Mouse (Mus musculus) gastrocnemius, adult 18-20 months (tissue): ENCODE data around the gene Slc7a5. TPM values are rescaled to one million over a fixed set of nuclear protein-coding genes. Genes with fewer than 3 reads are reported as not detected.

Experiments
- DNase-seq: peaks from one replicate; pipeline ENCODE4 v3.0.0; 2021; ENCODE audit warnings: low spot score
- long read RNA-seq, 2 experiments: library from polyadenylated mRNA; stranded (forward); transcript quantifications; one replicate each; pipeline ENCODE4 v2.0.0; 2021
- total RNA-seq, 2 experiments: library from RNA; stranded (reverse); gene quantifications; 2 replicates each; pipeline ENCODE4 v1.2.3; 2021

The Slc7a5 gene
- total RNA-seq, result 1 to 10 TPM; 1.0 to 1.4 TPM
- long read RNA-seq, experiment 1, result 0 reads
- long read RNA-seq, experiment 2, partial matches to known transcripts, result 0 of 2 reads
- long read RNA-seq, experiment 2, other reads (novel, unspliced or antisense), result 0 of 2 reads

DNA sequence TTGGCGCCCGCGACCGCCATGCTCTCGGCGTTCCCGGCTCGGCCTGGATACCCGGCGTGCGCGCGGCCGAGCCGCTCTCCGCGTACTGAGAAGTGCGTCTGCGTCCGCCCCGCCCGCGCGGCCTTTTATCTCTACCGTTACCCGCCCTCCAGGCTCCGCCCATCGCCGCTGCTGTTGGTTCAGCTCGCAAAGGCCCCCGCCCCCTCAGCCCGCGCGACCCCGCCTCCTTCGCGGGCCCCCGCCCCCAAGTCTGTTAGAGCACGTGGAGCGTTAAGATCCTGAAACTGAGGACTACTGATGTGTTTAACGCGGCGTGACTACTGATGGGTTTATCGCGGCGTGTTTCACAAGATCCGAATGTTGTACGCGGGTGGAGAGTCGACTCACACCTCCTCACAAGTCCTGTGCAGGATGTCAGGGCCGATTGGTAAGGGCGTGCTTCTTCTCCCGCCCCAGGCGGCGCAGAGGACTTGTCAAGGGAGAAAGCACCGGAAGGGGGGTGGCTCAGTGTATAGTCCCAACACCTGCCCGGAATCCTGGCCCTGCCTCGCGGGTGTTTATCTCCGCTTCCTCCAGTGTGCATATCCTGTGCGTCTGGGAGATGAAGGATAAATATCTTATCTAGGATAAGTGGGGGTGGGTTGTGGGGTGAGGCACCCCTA is at the start of gene Slc7a5:
Gene Slc7a5 (minus strand): TSS at position 108 of the 662 bp plus-strand sequence.
- DNase-seq, result peak; percentile 96

GRCm38 (mm10) chr8:121955825-121956500 is 48.5 kb upstream of the Slc7a5 start:
- DNase-seq, result peak; percentile 56

- DNase-seq, result no peak
These were observed 47.6 kb upstream of the Slc7a5 start for GRCm38 (mm10) chr8:121954981-121955555.

- DNase-seq, result no peak
These were observed 46.5 kb upstream of the Slc7a5 start for GRCm38 (mm10) chr8:121953821-121954545.

GRCm38 (mm10) chr8:121952800-121953199 is 45.3 kb upstream of the Slc7a5 start:
- DNase-seq, result no peak

DNA sequence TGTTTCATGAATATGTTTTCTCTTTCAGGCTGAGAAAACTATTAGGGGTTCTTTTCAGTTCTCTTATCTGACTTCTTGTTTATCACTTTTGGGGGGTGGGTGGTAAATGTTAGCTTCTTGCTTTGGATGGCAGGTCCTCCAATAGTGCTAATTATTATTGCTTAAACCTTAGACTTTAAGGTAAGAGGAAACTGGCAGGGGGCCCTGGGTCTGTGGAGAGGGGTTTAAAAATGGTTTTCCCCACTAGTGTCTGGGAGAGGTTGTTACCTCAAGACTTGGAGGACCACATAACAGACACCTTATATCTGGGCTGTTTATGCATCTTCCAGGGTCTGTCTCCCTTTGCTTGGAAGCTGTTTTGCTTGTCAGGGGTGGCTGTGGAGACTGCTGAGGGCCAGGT is 44.6 kb upstream of the Slc7a5 start:
- no peak for DNase-seq

- DNase-seq, result no peak
These were observed 44.1 kb upstream of the Slc7a5 start for GRCm38 (mm10) chr8:121951656-121952009.

DNA sequence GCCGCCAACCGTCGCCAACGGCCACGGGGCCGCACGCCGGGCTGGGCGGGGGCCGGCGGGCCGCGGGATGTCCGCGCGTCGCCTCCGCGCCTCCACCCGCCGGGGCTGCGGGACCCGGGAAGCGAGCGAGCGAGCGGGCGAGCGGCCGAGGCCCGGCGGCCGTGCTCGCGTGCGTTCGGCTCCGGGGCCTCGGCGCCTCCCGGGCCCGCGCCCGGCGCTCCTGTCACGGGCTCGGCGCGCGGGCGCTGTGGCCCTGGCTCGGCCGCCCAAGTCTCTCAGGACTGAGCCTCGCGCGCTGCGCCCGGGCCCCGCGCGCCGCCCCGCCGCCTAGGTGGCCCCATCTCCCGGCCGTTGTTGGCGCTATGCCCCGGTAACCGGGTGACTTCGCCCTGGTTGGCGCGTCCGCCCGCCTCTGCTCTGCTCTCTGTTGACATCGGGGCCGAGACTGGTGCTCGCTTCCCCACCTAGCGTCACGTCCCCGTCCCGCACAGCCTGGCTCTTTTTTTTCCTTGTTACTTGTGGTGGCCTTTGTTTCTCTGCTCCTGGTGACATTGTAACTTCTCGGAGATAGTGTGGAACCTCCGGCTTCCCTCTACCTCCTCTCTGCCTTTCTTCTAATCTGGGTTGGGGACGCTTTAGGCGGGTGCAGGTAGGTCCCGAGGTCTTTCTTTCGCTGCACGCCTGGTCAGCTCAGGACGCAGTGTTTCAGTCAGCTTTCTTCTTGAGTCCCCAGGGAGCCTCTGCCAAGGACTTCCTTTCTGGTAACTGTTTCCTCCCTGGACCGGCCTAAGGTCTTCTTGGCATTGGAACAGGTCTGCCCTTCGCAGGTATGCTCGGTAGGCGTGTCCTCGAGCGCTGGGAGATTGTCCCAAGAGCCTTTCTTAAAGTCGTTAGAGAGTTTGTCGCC is 43.5 kb upstream of the Slc7a5 start:
- DNase-seq, result peak; percentile 76

- DNase-seq, result peak; percentile 98
These were observed 42.7 kb upstream of the Slc7a5 start for GRCm38 (mm10) chr8:121949941-121950748.

DNA sequence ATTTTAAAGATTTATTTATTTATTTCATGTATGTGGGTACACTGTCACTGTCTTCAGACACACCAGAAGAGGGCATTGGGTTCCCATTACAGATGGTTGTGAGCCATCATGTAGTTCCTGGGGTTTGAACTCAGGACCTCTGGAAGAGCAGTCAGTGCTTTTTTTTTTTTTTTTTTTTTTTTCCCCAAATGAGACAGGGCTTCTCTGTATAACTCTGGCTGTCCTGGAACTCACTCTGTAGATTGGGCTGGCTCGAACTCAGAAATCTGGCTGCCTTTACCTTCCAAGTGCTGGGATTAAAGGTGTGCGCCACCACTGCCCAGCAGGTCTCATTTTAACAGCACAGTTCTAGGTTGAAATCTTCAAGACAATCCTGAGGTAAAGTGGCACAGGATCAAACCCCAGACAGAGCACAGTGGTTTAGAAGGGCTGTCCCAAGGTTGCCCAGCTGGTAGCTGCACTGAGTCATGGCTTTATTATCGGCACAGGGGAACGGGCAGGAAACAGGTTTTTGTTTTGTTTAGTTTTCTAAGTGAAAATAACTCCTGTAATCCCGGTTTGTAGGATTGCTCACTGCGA is 41.8 kb upstream of the Slc7a5 start, which contains the start of gene Banp:
Gene Banp (plus strand): TSS at position 529 of the 579 bp plus-strand sequence.
- no peak for DNase-seq

DNA sequence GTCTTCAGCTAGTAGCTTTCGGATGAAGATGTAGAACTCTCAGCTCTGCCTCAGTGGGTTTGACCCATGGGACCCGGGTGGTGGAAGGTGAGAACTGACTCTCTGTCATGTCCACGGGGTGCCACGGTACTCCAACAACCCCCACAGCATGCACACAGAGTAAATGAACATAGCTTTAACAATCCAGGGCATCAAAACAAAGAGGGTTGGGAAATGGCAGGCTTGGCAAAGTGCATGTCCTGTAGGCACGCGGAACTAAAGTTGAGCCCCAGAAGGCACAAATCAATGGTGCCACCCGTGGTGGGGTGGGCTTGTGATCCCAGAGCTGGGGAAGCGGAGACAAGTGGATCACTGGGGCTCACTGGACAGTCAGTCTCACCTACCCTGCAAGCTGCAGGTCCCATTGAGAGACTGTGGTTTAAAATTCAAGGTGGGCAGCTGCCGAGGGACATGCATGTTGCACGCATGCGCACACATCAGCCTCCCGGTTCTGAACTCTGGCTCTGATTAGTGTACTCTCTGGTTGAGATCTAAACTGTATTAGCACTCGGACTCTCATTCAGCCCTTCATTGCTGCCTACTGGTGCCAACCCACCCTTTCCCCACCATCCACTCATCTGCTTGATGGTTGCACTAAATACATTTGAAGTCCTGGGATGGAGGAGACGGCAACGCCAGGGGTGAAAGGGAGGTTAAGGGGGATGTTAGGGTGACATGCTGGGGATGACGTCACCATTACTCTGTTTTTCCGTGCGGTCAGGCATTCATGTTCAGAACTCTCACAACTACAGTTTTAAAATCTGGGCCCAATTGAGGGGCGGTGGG is 41.0 kb upstream of the Slc7a5 start:
- no peak for DNase-seq

GRCm38 (mm10) chr8:121947753-121948141 is 40.3 kb upstream of the Slc7a5 start:
- peak; percentile 86 for DNase-seq

DNA sequence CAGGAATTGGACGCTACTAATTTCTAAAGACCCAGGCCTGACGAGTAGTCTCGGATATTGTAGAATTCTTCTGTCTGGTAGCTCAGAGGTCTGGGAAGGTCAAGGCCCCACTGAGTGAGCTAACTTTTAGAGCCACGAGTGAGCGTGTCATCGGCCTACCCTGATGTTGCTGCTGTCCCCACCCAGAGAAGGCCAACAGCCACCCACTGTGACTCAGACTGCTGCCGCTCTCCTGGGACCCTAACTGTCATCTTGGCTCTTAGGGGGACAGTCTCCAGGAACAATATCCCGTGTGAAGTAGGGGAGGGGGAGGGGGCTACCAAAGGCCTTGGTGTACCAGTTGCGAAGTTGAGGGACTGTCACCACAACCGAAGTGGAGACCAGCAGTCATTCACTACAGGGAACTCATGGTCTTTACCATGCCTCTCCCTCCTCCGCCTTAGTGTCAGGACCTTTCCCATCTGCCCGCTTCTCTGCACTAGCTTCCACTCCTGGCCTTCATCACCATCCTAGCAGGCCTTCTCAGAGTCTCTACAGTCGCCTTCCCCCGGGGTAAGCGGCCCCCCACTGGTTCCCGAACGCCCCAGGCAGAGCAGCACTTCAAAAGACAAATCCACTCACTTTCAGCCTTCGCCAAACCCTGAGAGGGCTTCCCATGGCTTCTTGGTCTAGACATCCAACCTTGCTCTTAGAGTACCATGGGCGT is 39.7 kb upstream of the Slc7a5 start:
- DNase-seq, result no peak

- no peak for DNase-seq
These were observed 38.9 kb upstream of the Slc7a5 start for GRCm38 (mm10) chr8:121946351-121946750.

DNA sequence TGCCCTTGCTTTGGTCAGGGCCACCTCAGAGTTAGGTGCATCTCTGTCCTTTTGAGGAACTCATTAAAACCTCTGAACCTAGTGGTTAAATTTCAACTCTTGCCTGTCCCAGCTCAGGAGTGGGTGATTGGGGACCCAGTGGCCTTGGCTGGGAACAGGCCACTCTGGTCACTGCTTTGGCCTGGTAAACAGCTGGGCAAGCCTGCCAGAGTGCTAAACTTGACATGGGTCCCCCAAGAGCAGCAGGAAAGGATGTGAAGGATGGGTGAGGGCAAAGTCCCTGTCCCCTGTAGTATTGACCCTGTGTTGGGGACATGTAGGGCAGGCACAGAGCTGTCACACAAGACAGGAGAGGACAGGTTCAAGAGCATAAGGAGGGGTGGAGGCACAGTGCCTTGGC is 37.3 kb upstream of the Slc7a5 start, which contains the start of gene Car5a:
Gene Car5a (minus strand): TSS at position 74 of the 400 bp plus-strand sequence.
- DNase-seq, result no peak

DNA sequence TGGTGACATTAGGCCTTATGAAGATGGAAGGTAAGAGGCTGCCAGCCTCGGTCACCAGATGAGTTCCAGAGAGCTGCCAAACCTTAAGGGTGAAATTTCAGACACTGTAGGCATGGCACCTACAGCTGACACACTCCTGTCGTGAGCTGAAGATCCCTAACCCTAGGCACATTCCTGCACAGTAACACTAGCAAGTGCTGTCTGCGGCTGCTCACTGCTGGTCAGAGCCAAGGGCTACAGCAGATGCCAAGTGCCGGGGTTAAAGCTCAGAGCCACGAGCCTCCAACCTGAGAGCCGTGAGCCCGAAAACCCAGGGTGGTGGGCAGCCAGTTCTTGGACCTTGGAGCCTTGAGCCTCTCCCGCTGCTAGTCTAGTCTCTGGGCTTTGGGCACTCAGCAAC is 36.2 kb upstream of the Slc7a5 start:
- peak; percentile 70 for DNase-seq

DNA sequence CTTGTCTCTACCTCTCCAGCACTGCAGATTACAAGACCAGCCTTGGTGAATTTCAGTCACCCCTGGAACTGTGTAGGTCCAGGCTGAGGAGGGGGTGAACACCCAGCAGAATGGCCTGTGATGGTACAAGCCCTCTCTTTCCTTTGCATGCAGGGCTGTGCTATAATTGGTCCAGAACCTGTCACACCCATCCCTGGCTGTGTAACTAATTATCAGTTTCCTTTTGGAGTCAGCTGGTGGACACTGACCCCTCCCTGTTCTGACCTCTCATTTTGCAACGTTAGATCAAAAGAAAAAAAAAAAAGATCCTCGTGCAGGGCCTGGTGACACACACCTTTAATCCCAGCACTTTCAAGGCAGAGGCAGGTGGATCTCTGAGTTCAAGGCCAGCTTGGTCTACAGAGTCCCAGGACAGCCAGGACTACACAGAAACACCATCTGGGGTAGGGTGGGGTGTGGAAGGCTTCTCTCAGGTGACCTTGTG is 35.6 kb upstream of the Slc7a5 start:
- DNase-seq, result no peak

GRCm38 (mm10) chr8:121938732-121939131 is 31.2 kb upstream of the Slc7a5 start:
- DNase-seq, result no peak
